Mouse (Mus musculus): ENCODE measurements around the gene Iqcb1. TPM values are rescaled to one million over a fixed set of nuclear protein-coding genes. Genes with fewer than 3 reads are reported as not detected.

The Iqcb1 gene
- total RNA-seq (2023; ENCODE audit: inconsistent age), result 67.6 to 115 TPM (median 93.9 TPM) in 4 replicates

DNA sequence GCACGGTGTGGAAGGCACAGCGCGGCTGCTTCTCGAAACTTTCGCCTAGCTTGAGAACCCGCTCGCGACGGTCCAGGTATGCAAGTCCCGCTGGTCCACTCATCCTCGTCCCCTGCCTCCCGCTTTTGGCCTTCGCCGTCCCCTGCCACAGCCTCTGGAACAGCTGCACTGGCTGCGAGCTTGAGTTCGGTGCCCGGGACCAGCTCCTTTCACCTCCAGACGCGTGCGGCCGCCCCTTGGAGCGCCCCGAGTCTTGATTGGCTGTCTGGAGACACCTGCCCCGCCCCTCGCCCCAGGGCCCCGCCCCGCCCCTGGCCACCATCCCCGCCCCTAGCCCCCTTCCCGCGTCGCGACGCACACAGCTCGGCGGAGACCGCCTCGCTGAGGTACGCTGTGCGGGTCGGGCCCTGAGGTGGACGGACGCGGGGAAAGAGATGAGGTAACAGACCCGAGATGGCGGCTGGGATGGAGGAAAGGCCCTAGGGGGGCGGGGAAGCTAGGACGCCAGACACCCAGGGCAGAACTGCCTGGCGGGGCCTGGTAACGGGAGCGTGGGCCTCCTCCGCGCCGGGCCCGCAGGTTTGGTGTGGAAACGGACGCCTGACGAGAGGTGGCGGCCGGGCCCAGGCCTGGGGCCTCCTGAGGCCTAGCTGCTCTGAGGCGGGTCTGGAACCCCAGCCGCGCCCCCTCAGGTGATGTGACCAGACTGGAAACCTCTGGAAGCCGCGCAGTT is at the start of gene Iqcb1:
Gene Iqcb1, plus strand, starts transcription at position 332 of the 733 bp plus-strand sequence.

GRCm38 (mm10) chr16:36784594-36785313 is 43.4 kb upstream of the Iqcb1 start, which contains the start of gene Slc15a2:
TSS of gene Slc15a2 (minus strand) at chr16:36784962.

DNA sequence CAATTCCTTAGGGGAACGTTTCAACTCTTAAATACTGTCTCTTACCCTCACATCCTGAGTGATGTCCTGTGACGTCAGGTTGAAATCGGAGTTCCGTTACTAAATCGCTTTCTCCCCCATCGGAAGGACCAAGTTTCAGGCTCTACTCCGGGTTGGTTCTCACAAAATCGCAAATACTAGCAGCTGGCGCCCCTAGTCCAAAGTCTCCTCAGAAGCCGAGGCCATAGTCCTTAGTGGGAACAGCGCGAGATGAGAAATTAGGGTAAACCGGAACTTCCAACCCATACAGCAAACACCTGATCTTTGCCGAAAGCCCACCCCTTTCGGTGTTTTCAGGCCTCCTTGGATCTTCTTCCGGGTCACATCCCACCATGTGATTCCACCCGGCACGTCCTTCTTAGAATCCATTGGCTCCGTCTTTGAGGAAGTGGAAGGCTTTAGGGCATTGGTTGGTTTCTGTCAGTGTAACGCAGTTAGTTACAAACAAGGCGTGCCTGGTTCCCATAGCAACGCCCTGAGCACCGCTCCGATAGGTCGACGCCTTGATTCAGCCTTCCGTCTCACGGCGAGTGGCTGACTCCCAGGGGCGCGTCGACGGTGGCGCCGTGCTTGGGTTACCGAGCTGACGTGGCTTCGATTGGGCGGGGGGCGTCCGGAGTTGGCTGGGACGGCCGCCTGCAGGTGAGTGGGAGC is 46.5 kb downstream of the Iqcb1 start, which contains the start of the genes Eaf2 and Golgb1:
Gene Eaf2, minus strand, starts transcription at position 421 of the 693 bp plus-strand sequence.
Gene Golgb1, plus strand, starts transcription at position 558 of the 693 bp plus-strand sequence.

Other genes starting within 250 kb of the Iqcb1 start
- 123 to 158 TPM (median 149 TPM) in 4 replicates for gene Cd86, start 162.3 kb upstream of the Iqcb1 start, total RNA-seq (2023; ENCODE audit: inconsistent age)
- gene Ildr1, start 134.4 kb upstream of the Iqcb1 start, total RNA-seq (2023; ENCODE audit: inconsistent age), result 16.2 to 21.9 TPM (median 17.6 TPM) in 4 replicates
- gene Slc15a2, start 43.4 kb upstream of the Iqcb1 start, total RNA-seq (2023; ENCODE audit: inconsistent age), result 10.6 to 82.9 TPM (median 26.5 TPM) in 4 replicates
- gene Eaf2, start 46.6 kb downstream of the Iqcb1 start, total RNA-seq (2023; ENCODE audit: inconsistent age), result 12.3 to 14.5 TPM (median 13.4 TPM) in 4 replicates
- gene Golgb1, start 46.8 kb downstream of the Iqcb1 start, total RNA-seq (2023; ENCODE audit: inconsistent age), result 39.8 to 47.3 TPM (median 43.4 TPM) in 4 replicates
- gene Hcls1, start 106.6 kb downstream of the Iqcb1 start, total RNA-seq (2023; ENCODE audit: inconsistent age), result 386 to 409 TPM (median 390 TPM) in 4 replicates
- 0.09 to 1.3 TPM (median 0.29 TPM) in 4 replicates for gene Fbxo40, start 162.1 kb downstream of the Iqcb1 start, total RNA-seq (2023; ENCODE audit: inconsistent age)
- 5.6 to 6.5 TPM (median 6.3 TPM) in 4 replicates for gene Polq, start 183.4 kb downstream of the Iqcb1 start, total RNA-seq (2023; ENCODE audit: inconsistent age)